Mouse (Mus musculus) adrenal gland, postnatal 14 days (tissue): Measurements from ENCODE around the gene Actr5. TPM values are rescaled to one million over a fixed set of nuclear protein-coding genes. Genes with fewer than 3 reads are reported as not detected.
A peak's percentile ranks its signal among the peaks of the same experiment; 100 is the strongest.

Source experiments
- DNase-seq: peaks from one replicate; pipeline ENCODE4 v3.0.0; 2021; ENCODE audit warnings: mixed read lengths
- microRNA-seq, 2 experiments: library from miRNA; unstranded; fragments of <30 nt; microRNA quantifications; one replicate each; pipeline ENCODE4 v1.2.0; 2021
- total RNA-seq: library from RNA; stranded (reverse); gene quantifications from 2 replicates; pipeline ENCODE4 v1.2.3, GENCODE M21; 2021

The Actr5 gene
- total RNA-seq, 1 experiment from 2014 or later, result 9.9 TPM

- DNase-seq, result peak; percentile 72
These were observed 63.1 kb downstream of the Actr5 start for GRCm38 (mm10) chr2:158687804-158688241.

Small RNA genes lying within 50 kb of the gene (microRNA-seq; reads per million reads assigned to microRNA genes)
- 3.4 to 3.8 reads per million in 2 experiments for gene Mir3474

Other genes with a start within 250 kb of the Actr5 start
- gene Snhg11, start 249.2 kb upstream of the Actr5 start, total RNA-seq, result 3.5 and 6.6 TPM in 2 replicates
- 44.8 and 47.3 TPM in 2 replicates for gene Ralgapb, start 215.0 kb upstream of the Actr5 start, total RNA-seq
- 151 and 169 TPM in 2 replicates for gene Adig, start 122.3 kb upstream of the Actr5 start, total RNA-seq
- not detected in 2 replicates for gene Arhgap40, start 112.1 kb upstream of the Actr5 start, total RNA-seq
- gene Slc32a1, start 14.1 kb upstream of the Actr5 start, total RNA-seq, result 0.26 TPM in 1 of 2 replicates, not detected in the other
- gene Ppp1r16b, start 40.5 kb downstream of the Actr5 start, total RNA-seq, result 11.5 and 16.0 TPM in 2 replicates
- 5.8 TPM in 2 replicates for gene Fam83d, start 143.2 kb downstream of the Actr5 start, total RNA-seq
- 10.0 and 19.6 TPM in 2 replicates for gene Dhx35, start 169.9 kb downstream of the Actr5 start, total RNA-seq